Mouse (Mus musculus) left cerebral cortex, postnatal 25 days (tissue): ENCODE results near the gene Atp2b2. TPM values are rescaled to one million over a fixed set of nuclear protein-coding genes. Genes with fewer than 3 reads are reported as not detected.

Experiments
- DNase-seq, 2 experiments: peaks; one replicate each; pipeline ENCODE4 v3.0.0; 2022; ENCODE audit warnings: low spot score in 2 of 2, mixed read lengths in 1 of 2
- intact Hi-C: fragments of 180-260 bp; cut with DNase I; formaldehyde crosslinking; loops from one replicate; pipeline ENCODE4 v1.15.1; 2025
- total RNA-seq, 2 experiments: library from RNA; stranded (reverse); gene quantifications; 2 replicates each; pipeline ENCODE4 v1.2.3; 2021

Gene Atp2b2
- total RNA-seq, 2 experiments from 2014 or later, result 695 to 754 TPM

DNA sequence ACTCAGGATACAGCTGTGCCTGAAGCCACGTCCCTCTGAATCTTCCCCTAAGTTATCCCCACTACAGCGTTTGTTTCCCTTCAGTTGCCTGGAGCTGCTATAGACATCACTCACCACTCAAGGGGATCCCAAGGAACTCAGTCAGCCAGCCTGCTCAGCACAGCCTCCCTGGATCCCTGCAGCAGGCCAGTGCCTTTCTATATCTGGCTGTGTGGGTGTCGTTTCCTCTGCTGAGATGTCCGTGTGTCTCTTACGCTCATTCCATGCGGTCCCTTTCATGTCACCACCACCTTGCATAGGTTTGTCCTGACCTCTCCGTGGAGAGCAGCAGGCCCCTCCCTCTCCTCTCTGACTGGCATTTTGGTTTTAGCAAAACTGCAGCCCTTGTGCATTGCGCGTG lies 171.6 kb downstream of the Atp2b2 start:
- DNase-seq, result peak in 1 of 2 experiments; percentile 76
- intact Hi-C loops, result no loop called here

DNA sequence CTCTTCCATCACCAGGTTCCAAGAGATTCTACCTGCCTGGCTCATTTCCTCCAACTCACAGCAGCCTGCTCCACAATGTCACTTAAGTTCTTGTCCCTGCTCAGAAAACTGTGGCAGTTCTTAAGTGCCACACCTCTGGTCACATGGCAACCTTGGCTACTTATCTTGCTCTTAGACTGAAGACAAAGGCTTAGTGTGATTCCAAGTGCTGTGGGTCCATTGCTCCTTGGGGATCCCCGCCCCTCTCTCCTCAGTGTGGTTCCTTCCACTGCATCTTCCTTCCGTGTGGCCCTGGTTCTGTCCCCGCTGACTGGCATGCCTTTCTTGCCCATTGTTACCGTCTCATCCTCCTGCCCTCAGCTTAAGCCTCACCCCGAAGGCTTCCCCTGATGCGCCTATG lies 173.9 kb downstream of the Atp2b2 start:
- intact Hi-C loops, result no loop called here
- no peak for DNase-seq

DNA sequence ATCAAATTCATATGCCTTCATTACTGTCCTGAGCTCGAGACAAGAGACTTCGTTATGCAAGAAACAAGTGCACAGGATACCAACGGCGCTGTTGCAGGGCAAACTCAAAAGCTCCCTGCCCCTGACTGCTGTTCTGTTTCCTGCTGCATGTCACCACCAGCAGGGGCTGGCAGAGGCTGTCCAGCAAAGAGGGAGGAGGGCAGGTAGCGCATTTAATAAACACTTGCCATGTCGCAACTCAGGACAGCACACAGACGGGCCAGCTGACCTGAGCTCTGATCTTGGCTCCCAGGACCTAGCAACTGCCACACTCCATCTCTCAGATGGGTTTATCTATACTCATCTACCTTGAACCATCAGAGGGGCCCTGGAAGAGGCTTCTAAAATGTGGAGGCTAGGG lies 176.7 kb downstream of the Atp2b2 start:
- no peak for DNase-seq

DNA sequence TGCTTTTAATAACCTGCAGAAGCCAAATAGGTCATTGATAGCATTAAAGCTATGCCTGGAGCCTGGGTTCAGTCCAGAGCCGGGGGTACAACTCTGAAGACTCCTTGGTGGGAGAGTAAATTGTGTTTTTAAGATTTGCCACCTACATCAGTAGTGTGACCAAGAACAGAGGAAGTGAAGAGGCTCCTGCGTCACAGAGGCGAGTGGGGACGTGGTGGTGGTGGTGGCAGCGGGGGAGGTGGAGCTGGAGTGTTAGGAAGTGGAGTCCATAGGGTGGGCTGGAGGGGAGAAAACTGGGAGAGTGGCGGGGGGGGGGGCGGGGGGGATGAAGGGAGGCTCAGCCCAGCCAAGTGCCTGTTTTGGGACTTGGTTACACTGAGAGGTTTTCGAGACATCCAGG lies 177.6 kb downstream of the Atp2b2 start:
- peak in 1 of 2 experiments; percentile 88 for DNase-seq
- intact Hi-C loops, result no loop called here

More for the DNA sequence above, 176.7 kb downstream of the Atp2b2 start:
- intact Hi-C loops, result no loop called here

DNA sequence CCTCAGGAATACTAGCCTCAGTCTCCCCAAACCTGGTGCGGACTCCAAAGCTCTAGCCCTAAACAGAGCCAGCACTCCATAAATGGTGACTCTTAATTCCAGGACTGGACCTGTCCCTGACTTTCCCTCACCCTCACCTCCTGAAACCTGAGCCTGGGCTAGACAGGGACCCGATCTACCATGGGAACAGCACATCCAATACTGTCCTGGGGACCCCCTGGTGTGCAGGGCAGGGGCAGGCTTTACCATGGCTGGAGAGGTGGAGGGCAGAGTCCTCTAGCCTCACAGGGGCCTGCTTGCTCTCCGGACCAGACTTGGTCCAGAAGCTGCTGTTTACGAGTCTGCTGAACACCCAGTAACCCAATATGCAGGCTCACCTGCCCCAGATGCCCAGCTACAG lies 179.5 kb downstream of the Atp2b2 start:
- intact Hi-C loops, result no loop called here
- DNase-seq, result no peak

DNA sequence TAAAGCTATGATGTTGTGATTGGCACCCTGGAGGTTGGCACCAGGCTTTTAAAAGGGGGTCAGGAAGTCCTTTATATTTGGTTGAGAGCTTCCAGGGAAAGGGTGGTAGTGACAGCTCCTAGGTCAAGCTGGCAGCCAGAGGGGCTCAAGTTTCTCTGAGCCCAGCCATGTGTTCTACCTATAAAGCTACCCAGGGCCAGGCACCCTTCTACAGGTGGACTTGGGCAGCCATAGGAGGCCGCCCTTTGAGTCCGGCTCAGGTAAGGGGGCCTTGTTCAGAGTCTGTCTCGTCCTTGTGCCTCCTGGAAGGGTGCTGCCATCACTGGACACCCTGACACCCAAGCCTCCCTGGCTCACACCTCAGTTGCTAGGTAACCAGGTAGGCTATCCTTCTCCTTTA lies 180.5 kb downstream of the Atp2b2 start:
- no peak for DNase-seq
- intact Hi-C loops, result no loop called here

DNA sequence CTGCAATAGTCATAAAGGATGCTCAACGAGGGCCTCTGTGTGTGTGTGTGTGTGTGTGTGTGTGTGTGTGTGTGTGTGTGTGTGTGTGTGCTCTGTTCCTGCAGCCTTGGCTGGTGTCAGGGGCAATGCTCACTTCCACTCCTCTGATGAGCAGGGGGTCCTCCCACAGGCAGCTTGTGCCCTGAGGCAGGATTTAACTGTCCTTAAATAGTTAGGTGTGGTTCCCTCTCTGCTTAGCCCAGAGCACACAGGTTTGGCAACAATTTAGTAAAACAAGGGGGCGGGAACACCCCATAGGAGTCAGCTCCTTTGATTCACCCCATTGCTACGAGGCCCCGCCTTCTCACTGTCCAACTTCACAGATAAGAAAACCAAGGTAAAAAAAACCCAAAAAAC lies 181.0 kb downstream of the Atp2b2 start:
- no peak for DNase-seq
- intact Hi-C loops, result no loop called here

DNA sequence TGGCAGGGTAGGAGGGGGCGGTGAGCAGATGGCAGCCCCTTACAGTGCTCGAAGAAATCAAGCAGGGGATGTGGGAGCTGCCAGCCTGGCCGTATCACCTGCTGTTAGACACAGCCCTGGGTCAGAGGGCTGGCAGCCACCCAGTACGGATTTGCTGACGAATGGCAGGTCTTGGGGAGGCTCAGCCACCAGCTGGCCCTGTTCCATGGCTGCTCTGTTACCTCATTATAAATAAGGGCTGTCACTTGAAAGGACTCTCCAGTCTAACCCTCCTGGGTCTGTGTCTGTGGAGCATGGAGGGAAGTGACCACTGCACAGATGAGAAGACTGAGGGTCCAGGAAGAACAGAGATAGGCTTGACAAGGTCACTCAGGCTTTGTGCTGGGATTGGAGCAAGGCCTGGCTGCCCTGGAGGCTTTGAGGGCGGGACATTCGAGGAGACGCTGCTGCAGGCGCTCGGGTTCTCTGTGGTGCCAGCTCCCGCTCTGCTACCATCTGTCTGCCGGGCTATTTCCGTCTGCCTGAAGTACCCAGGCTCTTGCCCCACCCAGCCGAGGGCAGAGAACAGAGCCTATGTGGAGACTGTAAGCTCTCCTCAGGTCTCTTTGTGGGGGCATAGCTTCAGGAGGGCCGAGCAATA lies 181.6 kb downstream of the Atp2b2 start:
- DNase-seq, result peak in 1 of 2 experiments; percentile 77
- intact Hi-C loops, result no loop called here

DNA sequence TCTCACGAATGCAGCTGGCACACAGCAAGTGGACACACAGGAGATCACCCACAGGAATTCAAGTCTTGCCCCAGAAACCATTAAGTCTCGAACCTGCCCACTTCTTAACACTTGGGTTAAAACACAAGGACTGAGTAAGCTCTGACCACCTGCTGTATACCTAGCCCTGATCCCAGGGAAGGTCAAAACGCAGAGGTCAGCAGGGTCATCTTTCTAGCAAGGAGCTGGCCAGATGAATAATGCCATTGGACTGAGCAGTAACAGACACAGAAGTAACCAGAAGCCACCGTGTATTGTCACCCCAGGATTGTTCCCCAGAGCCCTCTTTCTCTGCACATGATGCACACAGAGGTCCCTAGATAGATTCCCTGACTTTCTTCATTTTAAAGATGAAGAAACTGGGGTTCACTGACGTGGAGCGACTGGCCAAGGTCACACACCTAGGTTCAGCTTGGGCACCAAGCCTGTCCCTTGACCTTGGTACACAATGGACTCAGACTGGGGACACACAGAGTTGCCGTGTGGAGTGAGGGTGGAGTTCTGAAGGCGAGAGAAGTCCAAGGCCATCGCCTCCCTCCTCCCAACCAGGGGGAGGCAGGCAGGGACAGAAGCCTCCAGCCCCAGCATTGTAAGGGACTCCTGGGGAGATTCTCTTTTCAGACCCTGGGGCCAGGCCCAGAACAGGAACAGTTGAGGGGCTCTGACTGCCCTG lies 182.2 kb downstream of the Atp2b2 start:
- no peak for DNase-seq
- intact Hi-C loops, result no loop called here

DNA sequence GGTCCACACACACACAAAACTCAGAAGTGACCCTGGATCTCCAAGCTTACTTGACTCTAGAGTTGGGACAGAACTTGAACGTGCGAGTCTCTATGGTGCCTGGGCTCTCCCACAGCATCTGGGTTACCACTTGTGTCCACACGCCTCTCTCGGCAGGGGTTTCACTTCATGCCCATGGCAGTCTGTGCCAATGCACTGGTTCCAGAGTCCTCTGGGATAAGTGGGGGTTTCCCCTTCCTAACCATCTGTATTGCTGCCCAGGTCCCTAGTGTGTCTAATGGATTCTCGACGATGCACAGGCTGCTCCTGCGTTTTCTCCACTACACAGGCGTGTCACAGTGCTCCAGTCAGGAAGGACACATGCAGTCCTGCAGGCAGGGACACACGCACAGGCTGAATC lies 184.1 kb downstream of the Atp2b2 start:
- no peak for DNase-seq
- intact Hi-C loops, result loop anchor here (5.0 kb wide), 1 partner anchor 74 kb away; no protein-coding TSS in a partner anchor

DNA sequence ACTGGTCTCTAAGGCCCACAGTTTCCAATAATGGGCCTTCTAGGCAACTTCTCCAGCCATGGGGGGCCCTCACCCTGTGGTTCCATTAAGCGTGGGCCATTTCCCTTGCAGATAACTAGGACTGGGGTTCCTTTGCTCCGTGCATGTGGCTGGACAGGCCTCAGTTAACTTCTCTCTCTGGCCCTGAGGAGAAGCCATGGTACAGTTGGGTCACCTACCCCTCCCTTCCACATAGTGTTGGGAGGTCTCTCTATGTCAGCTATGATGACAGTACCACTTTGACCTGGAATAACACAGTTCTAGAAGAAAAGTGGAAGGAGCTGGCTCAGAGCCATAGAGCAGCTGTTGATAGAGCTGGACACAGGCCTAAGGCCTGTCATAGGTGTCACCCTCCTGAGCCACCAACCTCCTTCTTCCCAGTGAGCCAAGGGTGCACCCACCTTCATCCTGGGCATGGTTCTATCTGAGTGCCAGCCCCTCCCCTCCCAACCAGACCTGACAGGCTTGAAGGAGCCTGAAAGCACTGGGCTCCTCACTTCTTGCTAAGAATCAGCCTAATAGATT lies 185.0 kb downstream of the Atp2b2 start:
- DNase-seq, result peak in 1 of 2 experiments; percentile 34
- intact Hi-C loops, result loop anchor here (5.0 kb wide), 1 partner anchor 75 kb away; no protein-coding TSS in a partner anchor

DNA sequence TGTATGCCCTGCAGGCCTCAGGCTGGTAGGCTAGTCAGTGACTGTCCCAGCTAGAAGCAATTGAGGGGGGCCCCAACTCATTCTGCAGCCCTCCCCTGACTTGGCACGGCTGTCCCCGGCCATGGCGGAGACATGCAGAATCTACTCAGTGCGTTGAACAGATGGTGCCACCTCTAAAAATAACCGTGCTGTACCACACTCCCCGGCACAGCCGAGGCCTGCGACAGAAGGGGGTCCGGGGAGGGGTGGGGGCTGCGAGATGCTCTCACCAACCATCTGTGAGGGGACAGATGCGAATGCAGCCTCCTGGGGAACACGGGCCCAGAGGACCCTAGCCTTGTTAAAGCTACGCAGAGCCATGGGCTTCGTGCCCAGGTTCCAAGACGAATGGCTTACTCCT lies 185.6 kb downstream of the Atp2b2 start:
- intact Hi-C loops, result loop anchor here (5.0 kb wide), 1 partner anchor 76 kb away; no protein-coding TSS in a partner anchor
- peak; percentile 76 to 96 for DNase-seq

DNA sequence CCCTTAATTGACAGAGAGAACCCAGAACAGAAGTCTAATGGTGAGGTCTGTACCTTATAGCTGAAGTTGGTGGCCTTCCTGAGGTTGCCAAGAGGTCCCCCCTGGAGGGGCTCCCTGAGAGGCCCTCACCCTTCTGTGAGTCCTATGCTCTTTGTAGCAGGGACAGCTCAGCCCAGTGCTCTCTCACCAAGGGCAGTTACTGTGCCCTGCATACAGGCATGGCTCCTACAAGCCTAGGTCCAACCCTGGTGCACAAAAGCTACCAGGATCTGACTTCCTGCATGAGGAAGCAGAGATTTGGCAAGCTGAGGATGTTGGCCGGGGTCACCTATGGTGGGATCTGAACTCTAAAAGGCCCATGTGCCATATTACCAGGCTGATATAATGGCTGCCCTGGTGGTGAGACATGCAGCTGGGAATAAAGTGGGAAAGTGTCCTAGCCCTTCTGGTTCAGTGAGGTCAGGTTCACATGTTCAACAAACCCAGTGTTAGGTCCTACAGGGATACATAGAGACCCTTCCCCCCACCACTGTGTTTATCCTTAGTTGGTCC lies 186.2 kb downstream of the Atp2b2 start:
- DNase-seq, result no peak
- intact Hi-C loops, result loop anchor here (5.0 kb wide), 1 partner anchor 76 kb away; no protein-coding TSS in a partner anchor

DNA sequence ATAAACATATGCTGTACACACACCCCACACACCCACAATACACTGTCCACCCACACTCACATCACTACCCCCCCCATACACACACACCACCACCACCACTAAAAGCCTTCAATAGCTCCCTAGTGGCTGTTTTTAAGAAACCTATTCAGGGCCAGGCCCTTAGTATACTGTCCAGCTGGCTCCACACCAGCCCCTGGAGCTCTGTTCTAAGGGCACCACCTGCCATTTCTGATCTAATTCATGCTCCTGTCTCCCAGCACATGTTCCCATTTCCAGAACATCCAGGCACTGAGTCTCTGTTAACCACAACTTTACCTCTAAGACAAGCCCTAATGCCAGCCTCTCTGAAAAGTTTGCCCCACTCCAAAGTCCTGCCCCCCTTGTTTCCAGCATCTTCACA lies 186.8 kb downstream of the Atp2b2 start:
- intact Hi-C loops, result loop anchor here (5.0 kb wide), 1 partner anchor 77 kb away; no protein-coding TSS in a partner anchor

DNA sequence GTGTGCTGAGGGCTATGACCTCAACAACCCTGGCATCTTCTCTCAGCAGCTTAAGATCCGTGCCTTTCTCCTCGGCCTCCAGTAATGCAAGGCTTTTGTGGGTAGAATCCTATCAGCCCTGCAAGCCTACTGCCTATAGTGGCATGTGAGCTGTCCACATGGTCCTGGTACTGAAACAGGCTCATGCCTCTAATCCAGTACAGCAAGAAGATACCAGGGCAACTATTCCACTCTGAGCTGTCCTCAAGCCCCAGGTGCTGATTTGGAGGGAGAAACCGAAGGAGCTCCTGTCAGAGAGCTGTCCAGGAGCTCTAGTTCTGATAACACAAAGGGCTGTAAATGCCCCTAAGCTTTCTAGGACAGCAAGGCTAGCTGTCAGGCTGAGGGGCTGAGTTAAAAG lies 190.1 kb downstream of the Atp2b2 start:
- intact Hi-C loops, result no loop called here
- no peak for DNase-seq

More for the DNA sequence above, 186.8 kb downstream of the Atp2b2 start:
- no peak for DNase-seq

DNA sequence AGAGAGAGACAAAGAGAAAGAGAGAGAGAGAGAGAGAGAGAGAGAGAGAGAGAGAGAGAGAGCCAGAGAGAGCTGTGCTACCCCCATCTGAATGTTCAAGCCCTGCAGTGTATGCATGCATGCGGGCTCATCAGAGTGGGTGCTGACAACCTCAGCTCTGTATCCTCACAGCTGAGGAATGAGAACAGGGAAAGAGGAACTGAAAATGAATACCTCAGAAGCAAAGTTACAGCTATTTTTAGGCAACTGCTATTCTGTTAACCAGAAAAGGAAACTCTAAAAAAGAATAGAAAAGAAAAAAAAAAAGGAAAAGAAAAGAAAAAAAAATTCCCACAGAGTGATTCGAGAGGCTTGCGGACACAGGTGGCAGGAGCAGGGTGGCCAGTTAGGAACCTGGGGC lies 192.6 kb downstream of the Atp2b2 start:
- intact Hi-C loops, result no loop called here
- DNase-seq, result peak in 1 of 2 experiments; percentile 86

DNA sequence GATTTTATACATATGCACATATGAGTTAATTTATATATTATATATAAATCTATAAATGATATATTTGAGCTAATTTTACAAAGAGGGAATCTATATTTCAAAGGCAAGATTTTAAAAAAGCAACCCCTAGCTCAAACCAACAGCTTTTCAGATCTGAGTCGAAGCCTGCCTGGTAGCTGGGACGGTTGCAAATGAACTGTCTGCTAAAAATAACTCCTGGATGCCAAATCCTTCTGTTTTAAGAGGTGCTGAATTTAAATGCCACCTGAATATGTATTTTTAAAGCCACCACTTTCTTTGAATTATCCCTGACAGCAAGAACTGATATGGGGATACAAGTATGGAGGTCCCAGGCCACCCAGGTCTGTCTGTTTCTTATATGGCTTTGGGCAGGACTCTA lies 193.8 kb downstream of the Atp2b2 start:
- DNase-seq, result peak in 1 of 2 experiments; percentile 77
- intact Hi-C loops, result no loop called here

DNA sequence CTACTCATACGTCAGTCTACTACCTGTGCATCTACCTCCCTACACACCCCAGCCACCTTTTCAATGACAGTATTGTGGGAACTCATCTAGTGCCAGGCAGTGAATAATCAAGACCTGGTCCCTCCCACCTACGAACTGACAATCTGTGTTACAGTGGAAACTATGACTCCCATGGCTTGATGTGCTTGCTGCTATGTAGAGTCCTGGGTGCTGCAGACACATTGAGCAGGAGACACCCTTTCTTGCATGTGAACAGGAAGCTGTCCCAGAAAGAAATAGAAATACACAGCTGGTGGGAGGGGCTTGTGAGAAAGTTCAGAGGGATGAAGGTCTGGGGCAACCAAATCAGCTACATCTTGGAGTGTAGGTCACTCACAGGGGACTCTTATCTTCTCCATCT lies 195.3 kb downstream of the Atp2b2 start:
- intact Hi-C loops, result no loop called here
- DNase-seq, result no peak

DNA sequence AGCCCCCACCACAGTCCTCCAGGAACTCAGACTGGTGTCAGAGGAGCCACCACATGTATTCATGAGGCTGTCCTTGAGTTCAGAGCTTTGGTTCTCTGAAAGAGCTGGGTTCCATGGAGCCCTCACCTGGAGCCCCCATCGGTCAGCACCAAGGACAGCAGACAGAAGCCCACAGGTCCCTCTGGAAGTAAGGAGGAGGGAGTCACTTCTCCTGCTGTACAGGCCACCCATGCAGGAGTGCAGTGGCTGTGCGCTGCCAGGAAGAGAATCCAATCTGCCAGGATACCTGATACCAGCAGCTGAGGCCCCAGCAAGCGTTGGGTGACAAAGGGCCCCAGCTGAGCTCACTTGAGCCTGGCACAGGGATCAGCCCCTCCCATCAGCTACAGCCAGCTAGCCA lies 199.2 kb downstream of the Atp2b2 start:
- no peak for DNase-seq

DNA sequence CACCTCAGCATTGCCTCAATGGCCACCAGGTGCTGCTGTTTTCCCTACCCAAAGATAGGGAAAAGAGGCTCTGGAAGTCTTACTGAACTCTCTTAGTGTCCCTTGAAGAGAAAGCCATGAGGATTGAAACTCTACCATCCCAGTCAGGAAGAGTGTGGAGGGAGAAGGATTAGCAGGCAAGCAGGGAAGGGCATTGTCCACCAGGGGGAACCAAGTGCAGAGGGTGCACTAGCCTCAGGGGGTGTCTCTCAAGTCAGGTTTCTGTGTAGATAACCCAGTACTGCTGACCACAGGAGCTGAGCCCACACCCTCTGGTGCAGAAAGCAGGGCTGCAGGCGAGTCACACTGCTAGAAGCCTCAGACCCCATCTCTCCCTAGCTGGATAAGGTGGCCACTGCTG lies 203.9 kb downstream of the Atp2b2 start:
- intact Hi-C loops, result no loop called here

More for the DNA sequence above, 199.2 kb downstream of the Atp2b2 start:
- intact Hi-C loops, result no loop called here

More for the DNA sequence above, 203.9 kb downstream of the Atp2b2 start:
- DNase-seq, result no peak
